Mouse (Mus musculus): ENCODE data around the gene Cdh9. TPM values are rescaled to one million over a fixed set of nuclear protein-coding genes. Genes with fewer than 3 reads are reported as not detected.

Gene Cdh9
- total RNA-seq (2021), result 1 to 10 TPM; 2.0 to 2.2 TPM
- long read RNA-seq, experiment 1, result 0 reads
- long read RNA-seq, experiment 2, partial matches to known transcripts, result 2 of 2 reads
- long read RNA-seq, experiment 2, other reads (novel, unspliced or antisense), result 0 of 2 reads

GRCm38 (mm10) chr15:16728470-16729011, at the start of gene Cdh9:
Gene Cdh9, plus strand, starts transcription at chr15:16728756.
- DNase-seq (ENCODE audit: low spot score in 2 of 2), result peak in 1 of 2 experiments; percentile 5

GRCm38 (mm10) chr15:16679096-16679495, 49.5 kb upstream of the Cdh9 start:
- no peak for DNase-seq (ENCODE audit: low spot score in 2 of 2)

DNA sequence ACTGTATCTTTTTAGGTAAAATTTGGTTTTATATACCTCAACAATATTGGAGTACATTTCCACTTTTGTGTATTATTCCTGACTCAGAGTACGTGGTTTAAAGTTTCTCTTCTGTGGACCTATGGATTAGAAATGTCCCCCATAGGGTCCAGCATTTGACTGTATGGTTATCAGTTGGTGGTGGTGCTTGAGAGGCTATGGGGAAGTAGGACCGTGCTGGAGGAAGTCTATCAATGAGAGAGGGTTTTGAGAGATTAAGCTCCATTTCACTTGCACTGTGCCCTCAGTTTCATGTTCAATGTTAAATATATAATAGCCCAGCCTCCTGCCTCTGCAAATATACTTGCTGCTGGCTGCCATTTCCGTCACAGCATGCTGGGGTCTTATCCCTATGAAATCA, 28.7 kb upstream of the Cdh9 start:
- no peak for DNase-seq (ENCODE audit: low spot score in 2 of 2)

DNA sequence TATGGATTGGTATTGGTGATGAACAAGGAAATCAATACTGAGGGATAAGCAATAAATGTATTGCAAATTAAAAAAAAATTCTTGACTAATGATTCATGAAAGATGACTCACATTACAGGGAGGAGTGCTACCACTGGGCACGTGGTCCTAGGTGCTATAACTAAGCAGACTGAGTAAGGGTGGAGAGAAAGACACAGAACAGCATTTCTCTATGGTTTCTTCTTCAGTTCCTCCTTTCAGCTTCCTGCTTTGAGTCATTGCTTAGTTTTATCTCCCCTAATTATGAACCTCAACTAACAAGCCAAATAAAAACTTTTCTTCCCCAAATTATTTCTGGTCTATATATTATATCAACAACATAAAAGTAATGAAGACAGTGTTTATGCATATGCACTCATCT, 26.2 kb upstream of the Cdh9 start:
- no peak for DNase-seq (ENCODE audit: low spot score in 2 of 2)

DNA sequence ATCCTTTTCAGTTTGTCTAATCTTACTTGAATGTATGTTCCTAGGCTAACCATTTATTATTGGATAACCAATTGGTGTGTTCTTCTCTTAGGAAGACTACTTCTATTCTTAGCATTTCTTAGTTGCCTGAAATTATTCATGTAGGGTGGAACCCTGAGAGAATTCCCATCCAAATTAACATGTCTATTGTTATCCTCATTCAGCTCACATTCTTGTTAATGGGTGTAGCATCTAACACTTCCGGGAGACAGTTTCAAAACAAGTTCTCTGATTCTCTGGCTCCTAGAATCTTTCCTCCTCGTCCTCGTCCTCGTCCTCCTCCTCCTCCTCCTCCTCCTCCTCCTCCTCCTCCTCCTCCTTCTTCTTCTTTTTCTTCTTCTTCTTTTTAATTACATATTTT, 10.5 kb downstream of the Cdh9 start:
- no peak for DNase-seq (ENCODE audit: low spot score in 2 of 2)

DNA sequence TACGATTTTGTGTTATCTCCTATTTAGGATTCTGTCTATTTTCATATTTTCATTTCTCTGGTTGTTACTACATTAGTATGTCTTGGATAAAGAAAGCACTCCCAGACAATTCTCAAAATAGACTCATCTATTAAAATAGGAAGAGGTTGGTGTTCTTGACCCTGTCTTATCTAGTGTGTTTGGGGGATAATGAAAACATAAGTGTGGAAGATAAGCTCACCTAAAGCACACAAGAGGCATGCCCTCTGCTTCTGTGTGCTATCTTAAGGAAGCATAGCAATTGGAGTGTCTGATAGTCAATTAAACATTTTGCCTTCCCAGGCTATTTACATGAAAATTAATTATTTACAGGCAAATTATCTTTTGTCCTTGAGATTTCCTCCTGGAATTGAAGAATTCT, 18.1 kb downstream of the Cdh9 start:
- DNase-seq (ENCODE audit: low spot score in 2 of 2), result no peak

- no peak for DNase-seq (ENCODE audit: low spot score in 2 of 2)
These were observed 34.7 kb downstream of the Cdh9 start for GRCm38 (mm10) chr15:16763252-16763651.

- no peak for DNase-seq (ENCODE audit: low spot score in 2 of 2)
These were observed 56.0 kb downstream of the Cdh9 start for GRCm38 (mm10) chr15:16784575-16784974.

GRCm38 (mm10) chr15:16792857-16793256, 64.3 kb downstream of the Cdh9 start:
- DNase-seq (ENCODE audit: low spot score in 2 of 2), result no peak

GRCm38 (mm10) chr15:16801302-16801701, 72.7 kb downstream of the Cdh9 start:
- DNase-seq (ENCODE audit: low spot score in 2 of 2), result no peak

GRCm38 (mm10) chr15:16810787-16811186, 82.2 kb downstream of the Cdh9 start:
- DNase-seq (ENCODE audit: low spot score in 2 of 2), result no peak

DNA sequence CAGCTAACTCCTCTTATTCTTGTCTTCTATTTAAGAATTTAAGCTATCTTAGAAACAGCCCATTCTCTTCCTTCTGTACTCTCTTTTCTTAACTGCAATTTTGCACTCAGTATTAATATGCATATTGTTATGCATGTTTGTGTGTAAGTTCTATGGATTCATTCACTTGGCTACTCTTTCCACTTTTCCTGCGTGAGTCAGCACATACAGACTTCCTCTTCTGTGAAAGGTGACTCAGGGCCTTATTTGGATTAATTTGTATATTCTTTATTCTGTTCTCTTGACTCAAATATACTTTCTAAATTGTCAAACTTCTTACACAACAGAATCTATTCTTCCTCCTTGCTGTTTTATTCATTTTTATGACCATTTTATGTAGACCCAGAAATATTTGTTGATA, 85.5 kb downstream of the Cdh9 start:
- no peak for DNase-seq (ENCODE audit: low spot score in 2 of 2)

DNA sequence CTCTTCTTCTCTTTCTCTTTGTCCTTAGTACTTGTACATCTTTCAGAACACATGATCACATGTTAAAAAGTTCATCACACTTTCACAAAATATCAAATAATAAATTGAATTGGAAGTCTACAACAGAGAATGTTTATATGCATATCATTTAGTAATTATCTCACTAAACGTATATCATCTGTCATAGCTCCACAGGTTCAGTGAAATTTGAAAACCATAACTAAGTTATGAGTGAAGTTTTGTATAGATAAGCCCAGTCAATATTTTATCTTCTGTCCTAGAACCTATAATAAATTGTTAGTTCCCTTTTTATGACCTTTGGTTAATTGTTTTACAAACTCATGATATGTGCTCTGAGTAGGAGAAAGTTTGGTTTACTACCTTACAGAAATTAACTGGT, 106.2 kb downstream of the Cdh9 start:
- no peak for DNase-seq (ENCODE audit: low spot score in 2 of 2)

DNA sequence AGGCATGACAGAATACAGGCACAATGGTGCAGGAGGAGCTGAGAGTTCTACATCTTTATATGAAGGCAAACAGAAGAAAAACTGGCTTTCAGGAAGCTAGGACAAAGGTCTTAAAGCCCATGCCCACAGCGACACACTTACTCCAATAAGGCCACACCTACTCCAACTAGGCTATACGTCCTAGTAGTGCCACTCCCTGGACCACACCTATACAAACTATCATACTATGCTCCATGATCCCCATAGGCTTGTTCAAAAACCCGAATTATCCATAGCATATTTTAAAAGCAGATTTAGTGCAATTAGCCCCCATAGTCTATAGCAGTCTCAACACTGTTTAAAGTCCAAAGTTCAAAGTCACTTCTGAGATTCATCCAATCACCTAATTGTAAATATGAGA, 154.0 kb downstream of the Cdh9 start:
- no peak for DNase-seq (ENCODE audit: low spot score in 2 of 2)

DNA sequence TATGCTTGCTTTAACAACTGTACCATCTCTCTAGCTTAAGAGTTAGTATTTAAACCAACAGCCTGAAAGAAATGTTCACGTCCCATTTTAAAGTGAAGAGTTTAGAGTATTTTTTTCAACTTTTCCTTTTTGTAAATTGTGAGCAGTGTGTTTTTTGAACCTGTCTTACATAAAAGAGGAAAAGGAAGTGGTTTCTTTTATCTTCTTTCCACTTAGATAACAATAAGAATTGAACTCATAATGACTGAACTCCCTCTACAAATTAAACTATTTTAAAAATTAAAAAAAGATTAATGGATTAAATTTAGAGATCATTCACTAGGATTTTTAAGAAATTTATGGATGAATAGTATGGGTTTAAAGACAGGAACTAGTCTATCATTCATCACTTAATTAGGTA, 168.1 kb downstream of the Cdh9 start:
- DNase-seq (ENCODE audit: low spot score in 2 of 2), result no peak

Measured in adrenal gland, postnatal 4 days (tissue).